Mouse (Mus musculus): ENCODE measurements around the gene Chl1. TPM values are rescaled to one million over a fixed set of nuclear protein-coding genes. Genes with fewer than 3 reads are reported as not detected.

Gene Chl1
- polyA plus RNA-seq, 1 experiment from 2014 or later, result 0.14 TPM

DNA sequence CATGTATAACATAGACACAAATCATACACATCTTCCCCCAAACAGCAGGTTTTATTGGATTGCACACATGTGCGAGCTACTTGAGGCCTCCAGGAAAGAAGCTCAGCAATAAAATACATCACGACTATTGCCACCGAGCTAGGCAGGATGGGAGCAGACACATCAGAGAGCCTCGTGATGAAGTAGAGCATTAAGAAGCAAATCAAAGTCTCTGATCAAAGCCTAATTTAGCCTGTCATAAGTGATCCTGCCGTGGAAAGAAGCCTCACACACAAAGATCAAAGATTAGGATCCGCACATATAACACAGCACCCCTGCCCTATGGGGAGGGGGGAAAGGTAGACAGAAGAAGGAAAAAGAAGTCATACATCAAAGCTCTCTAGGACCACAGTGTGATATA is 54.4 kb downstream of the Chl1 start:
- H3K4me1 ChIP-seq (ENCODE audit: insufficient read depth), result no peaks in the 10 kb centered on the region
- ATAC-seq (ENCODE audit: insufficient read depth), result no peak
- no peak overlapping the region for H3K9ac ChIP-seq
- H3K9me3 ChIP-seq (ENCODE audit: low read depth, low read length), result no peaks in the 10 kb centered on the region
- no peak overlapping the region for H3K27ac ChIP-seq (ENCODE audit: low read depth)
- H3K4me3 ChIP-seq (ENCODE audit: low read depth, low read length), result no peak overlapping the region
- no peak overlapping the region for H3K4me2 ChIP-seq
- TF ChIP-seq CTCF (IDR thresholded peaks at IDR 0.05; ENCODE audit: low read depth), result no peak
- DNase-seq, result no peak
- WGBS, result 55% methylated on average over 6 of the region's 6 CpGs
- no peaks in the 10 kb centered on the region for H3K36me3 ChIP-seq (ENCODE audit: insufficient read depth)
- no peaks in the 10 kb centered on the region for H3K27me3 ChIP-seq (ENCODE audit: insufficient read depth, low read length)

DNA sequence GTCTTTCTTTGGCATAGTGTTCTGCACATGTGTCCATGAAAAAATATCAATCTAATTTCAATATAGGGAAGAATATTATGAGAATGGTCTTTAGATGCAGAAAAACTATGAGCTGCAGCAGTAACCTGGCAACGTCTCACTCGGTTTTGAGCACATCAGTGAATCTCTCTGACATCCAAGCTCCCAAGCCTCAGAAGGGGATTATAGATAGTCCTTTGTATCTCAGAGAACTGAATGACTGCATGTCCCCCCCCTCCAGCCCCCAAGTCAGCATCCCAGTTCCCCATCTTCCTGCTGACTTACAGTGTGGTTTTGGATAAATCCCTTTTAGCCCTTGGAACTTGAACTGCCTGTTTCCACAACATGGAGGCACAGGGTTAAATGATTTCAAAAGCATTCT is 56.9 kb downstream of the Chl1 start:
- TF ChIP-seq CTCF (IDR thresholded peaks at IDR 0.05; ENCODE audit: low read depth), result no peak
- no peak for ATAC-seq (ENCODE audit: insufficient read depth)
- no peaks in the 10 kb centered on the region for H3K36me3 ChIP-seq (ENCODE audit: insufficient read depth)
- H3K9me3 ChIP-seq (ENCODE audit: low read depth, low read length), result no peaks in the 10 kb centered on the region
- 48% methylated on average over 2 of the region's 2 CpGs for WGBS
- H3K4me3 ChIP-seq (ENCODE audit: low read depth, low read length), result no peak overlapping the region
- no peak for DNase-seq
- no peaks in the 10 kb centered on the region for H3K27me3 ChIP-seq (ENCODE audit: insufficient read depth, low read length)
- H3K9ac ChIP-seq, result no peak overlapping the region
- no peaks in the 10 kb centered on the region for H3K4me1 ChIP-seq (ENCODE audit: insufficient read depth)
- H3K27ac ChIP-seq (ENCODE audit: low read depth), result no peak overlapping the region
- no peak overlapping the region for H3K4me2 ChIP-seq

DNA sequence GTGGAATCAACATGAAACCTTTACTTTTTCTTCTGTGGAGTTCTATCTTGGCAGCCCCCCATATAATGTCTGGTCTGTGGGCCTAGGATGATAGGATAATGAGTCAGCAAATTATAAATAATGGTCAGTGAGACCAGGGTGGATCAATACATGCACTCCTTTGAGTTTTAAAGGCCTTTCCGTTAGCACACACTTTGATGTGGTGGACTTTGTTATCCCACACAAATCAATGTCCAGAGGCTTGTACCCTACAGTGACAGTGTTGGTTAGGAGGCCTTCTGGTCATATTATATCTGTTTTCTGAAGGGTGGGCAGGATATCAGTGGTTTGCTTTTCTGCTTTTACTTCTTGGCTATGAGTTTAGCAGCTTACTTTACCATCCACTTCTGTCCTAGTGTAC is 62.3 kb downstream of the Chl1 start:
- ATAC-seq (ENCODE audit: insufficient read depth) (no peak), DNase-seq (no peak)
- no peaks in the 10 kb centered on the region for H3K36me3 ChIP-seq (ENCODE audit: insufficient read depth)
- no peak overlapping the region for H3K4me2 ChIP-seq
- no peak for TF ChIP-seq CTCF (IDR thresholded peaks at IDR 0.05; ENCODE audit: low read depth)
- no peak overlapping the region for H3K4me3 ChIP-seq (ENCODE audit: low read depth, low read length)
- H3K9ac ChIP-seq, result no peak overlapping the region
- WGBS, result 81% methylated on average over 1 of the region's 1 CpGs
- H3K4me1 ChIP-seq (ENCODE audit: insufficient read depth), result no peaks in the 10 kb centered on the region
- no peaks in the 10 kb centered on the region for H3K27me3 ChIP-seq (ENCODE audit: insufficient read depth, low read length)
- no peaks in the 10 kb centered on the region for H3K9me3 ChIP-seq (ENCODE audit: low read depth, low read length)
- no peak overlapping the region for H3K27ac ChIP-seq (ENCODE audit: low read depth)

DNA sequence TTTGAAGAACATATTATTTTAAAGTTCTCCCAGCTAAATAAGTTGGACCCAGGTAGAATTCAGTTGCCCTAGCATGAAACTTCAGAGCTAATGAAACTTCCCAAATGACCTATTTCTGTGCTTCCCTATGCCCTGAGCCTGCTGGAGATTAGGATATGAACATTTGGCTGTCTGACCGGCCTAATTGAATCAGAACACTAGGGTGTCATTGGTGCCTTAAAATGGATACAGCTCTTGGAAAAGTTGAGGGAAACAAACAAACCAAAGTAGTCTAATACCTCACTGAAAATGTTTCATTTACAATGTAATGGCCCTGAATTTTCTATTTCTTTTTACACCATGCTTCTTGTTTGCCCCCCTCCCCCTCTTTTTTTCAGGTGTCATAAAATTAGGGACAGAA is 73.8 kb downstream of the Chl1 start:
- Histone ChIP-seq H3K9ac (no peak overlapping the region), H3K9me3 (ENCODE audit: low read depth, low read length) (no peaks in the 10 kb centered on the region), H3K36me3 (ENCODE audit: insufficient read depth) (no peaks in the 10 kb centered on the region), H3K4me2 (no peak overlapping the region), H3K4me1 (ENCODE audit: insufficient read depth) (no peaks in the 10 kb centered on the region), H3K27ac (ENCODE audit: low read depth) (no peak overlapping the region), H3K4me3 (ENCODE audit: low read depth, low read length) (no peak overlapping the region), H3K27me3 (ENCODE audit: insufficient read depth, low read length) (no peaks in the 10 kb centered on the region)
- DNase-seq (no peak), ATAC-seq (ENCODE audit: insufficient read depth) (no peak)
- no peak for TF ChIP-seq CTCF (IDR thresholded peaks at IDR 0.05; ENCODE audit: low read depth)
- WGBS, result 91% methylated on average over 1 of the region's 1 CpGs

DNA sequence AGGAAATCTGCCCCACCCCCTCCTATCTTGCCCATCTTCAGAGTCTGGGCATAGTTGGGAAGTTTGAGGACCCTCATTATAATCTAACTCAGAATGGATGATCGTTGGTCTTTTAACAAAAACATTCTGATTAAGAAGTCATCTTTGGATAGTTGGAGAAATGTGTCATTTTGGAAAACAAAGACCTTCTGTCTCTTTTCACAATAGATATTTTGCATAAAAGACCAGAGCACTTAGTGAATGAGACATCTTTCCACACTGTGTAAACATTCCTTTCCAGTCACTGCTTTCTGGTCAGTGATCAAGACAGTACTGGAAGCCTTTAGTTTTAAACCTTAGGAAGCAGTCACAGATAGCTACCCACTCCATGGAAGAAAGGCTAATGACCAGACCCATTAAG is 75.3 kb downstream of the Chl1 start:
- no peak for DNase-seq
- no peaks in the 10 kb centered on the region for H3K36me3 ChIP-seq (ENCODE audit: insufficient read depth)
- WGBS, result 48% methylated on average over 1 of the region's 1 CpGs

DNA sequence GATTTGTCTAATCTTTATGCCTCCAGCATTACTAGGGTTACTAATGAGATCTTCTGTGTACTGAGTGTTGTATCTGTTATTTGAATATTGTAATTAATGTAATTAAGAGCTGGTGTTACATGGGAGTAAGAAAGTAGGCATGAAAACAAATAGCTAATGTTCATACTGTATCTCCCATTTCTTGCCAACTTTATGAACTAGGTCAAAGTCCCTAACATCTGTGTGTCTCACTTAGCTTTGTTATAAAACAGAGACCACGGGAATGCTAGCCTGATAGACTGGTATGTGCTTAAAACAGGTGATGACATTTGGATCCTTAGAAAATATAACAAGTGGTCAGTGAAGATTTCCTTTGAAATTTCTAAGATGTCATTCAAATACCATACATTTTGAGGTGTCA is 75.7 kb downstream of the Chl1 start:
- 38% methylated on average over 1 of the region's 1 CpGs for WGBS
- DNase-seq, result no peak
- no peak for TF ChIP-seq CTCF (IDR thresholded peaks at IDR 0.05; ENCODE audit: low read depth)
- Histone ChIP-seq H3K36me3 (ENCODE audit: insufficient read depth) (no peaks in the 10 kb centered on the region), H3K27ac (ENCODE audit: low read depth) (no peak overlapping the region), H3K4me1 (ENCODE audit: insufficient read depth) (no peaks in the 10 kb centered on the region), H3K4me3 (ENCODE audit: low read depth, low read length) (no peak overlapping the region), H3K9ac (no peak overlapping the region), H3K27me3 (ENCODE audit: insufficient read depth, low read length) (no peaks in the 10 kb centered on the region), H3K9me3 (ENCODE audit: low read depth, low read length) (no peaks in the 10 kb centered on the region), H3K4me2 (no peak overlapping the region)
- no peak for ATAC-seq (ENCODE audit: insufficient read depth)

More for the DNA sequence above, 75.3 kb downstream of the Chl1 start:
- Histone ChIP-seq H3K4me1 (ENCODE audit: insufficient read depth) (no peaks in the 10 kb centered on the region), H3K27me3 (ENCODE audit: insufficient read depth, low read length) (no peaks in the 10 kb centered on the region), H3K9ac (no peak overlapping the region), H3K27ac (ENCODE audit: low read depth) (no peak overlapping the region), H3K9me3 (ENCODE audit: low read depth, low read length) (no peaks in the 10 kb centered on the region), H3K4me3 (ENCODE audit: low read depth, low read length) (no peak overlapping the region), H3K4me2 (no peak overlapping the region)
- no peak for TF ChIP-seq CTCF (IDR thresholded peaks at IDR 0.05; ENCODE audit: low read depth)
- no peak for ATAC-seq (ENCODE audit: insufficient read depth)

DNA sequence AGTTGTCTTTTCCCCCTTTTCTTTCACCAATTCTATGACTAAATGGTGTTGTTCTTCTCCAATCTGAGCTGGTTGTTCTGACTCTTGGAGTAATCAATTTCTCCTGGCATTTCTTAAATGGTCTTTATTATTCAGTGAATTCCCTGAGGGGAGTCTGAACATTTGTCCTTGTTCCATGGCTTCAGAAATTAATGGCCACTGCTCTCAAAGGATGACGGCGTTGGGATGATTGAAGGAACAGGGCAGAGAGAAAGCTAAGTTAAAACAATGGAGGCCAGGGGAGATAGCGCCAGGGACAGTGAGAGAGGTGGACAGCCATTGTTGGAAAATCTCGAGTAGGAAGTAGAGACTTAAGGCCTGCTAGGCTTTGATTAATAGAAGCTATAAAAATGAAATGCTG is 91.7 kb downstream of the Chl1 start:
- Histone ChIP-seq H3K9me3 (ENCODE audit: low read depth, low read length) (no peaks in the 10 kb centered on the region), H3K27me3 (ENCODE audit: insufficient read depth, low read length) (no peaks in the 10 kb centered on the region), H3K4me2 (no peak overlapping the region), H3K27ac (ENCODE audit: low read depth) (no peak overlapping the region), H3K4me3 (ENCODE audit: low read depth, low read length) (no peak overlapping the region), H3K36me3 (ENCODE audit: insufficient read depth) (no peaks in the 10 kb centered on the region), H3K9ac (no peak overlapping the region), H3K4me1 (ENCODE audit: insufficient read depth) (no peaks in the 10 kb centered on the region)
- ATAC-seq (ENCODE audit: insufficient read depth) (no peak), DNase-seq (no peak)
- WGBS, result 68% methylated on average over 4 of the region's 4 CpGs
- no peak for TF ChIP-seq CTCF (IDR thresholded peaks at IDR 0.05; ENCODE audit: low read depth)

DNA sequence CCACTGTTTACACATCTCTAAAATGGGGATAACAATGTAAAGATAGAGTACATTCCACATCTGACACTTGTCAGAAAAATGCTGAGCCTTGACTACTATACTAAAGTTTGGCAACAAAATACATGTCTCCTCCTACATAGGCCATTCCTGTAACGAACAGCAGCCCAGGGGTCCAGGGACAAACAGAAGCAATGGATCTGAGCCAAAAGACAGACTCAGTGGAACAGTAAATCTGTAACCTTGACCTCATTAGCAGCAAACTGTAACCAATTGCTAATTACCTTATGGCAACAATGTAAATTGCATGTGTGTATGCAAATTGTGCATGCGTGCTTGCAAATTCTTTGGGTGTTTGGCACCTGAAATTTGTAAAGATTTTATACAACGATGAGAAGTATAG is 100.3 kb downstream of the Chl1 start:
- H3K4me3 ChIP-seq (ENCODE audit: low read depth, low read length), result no peak overlapping the region
- H3K36me3 ChIP-seq (ENCODE audit: insufficient read depth), result no peaks in the 10 kb centered on the region
- TF ChIP-seq CTCF (IDR thresholded peaks at IDR 0.05; ENCODE audit: low read depth), result no peak
- no peaks in the 10 kb centered on the region for H3K27me3 ChIP-seq (ENCODE audit: insufficient read depth, low read length)
- H3K27ac ChIP-seq (ENCODE audit: low read depth), result no peak overlapping the region
- no peak for ATAC-seq (ENCODE audit: insufficient read depth)
- 69% methylated on average over 3 of the region's 3 CpGs for WGBS
- no peak overlapping the region for H3K9ac ChIP-seq
- DNase-seq, result no peak
- H3K4me1 ChIP-seq (ENCODE audit: insufficient read depth), result no peaks in the 10 kb centered on the region
- H3K9me3 ChIP-seq (ENCODE audit: low read depth, low read length), result no peaks in the 10 kb centered on the region
- H3K4me2 ChIP-seq, result no peak overlapping the region

Data from lung, embryonic 14.5 days (tissue).